Mouse (Mus musculus) cortical plate, adult 2 months (tissue): Measurements from ENCODE around the gene Gm1043. TPM values are rescaled to one million over a fixed set of nuclear protein-coding genes. Genes with fewer than 3 reads are reported as not detected.

ENCODE experiments used
- H3K27ac ChIP-seq: fragments of 200-500 bp; 2 replicates; pipeline ENCODE4 v1.5.1; 2012; ENCODE audit warnings: low read length, control low read depth, inconsistent platforms; ENCODE audit not compliant: insufficient read depth
- H3K4me1 ChIP-seq: fragments of 200-500 bp; 2 replicates; pipeline ENCODE4 v1.6.1; 2011; ENCODE audit warnings: low read length; ENCODE audit not compliant: control insufficient read depth, insufficient read depth
- H3K4me3 ChIP-seq: fragments of 200-500 bp; 2 replicates; pipeline ENCODE4 v1.5.1; 2011; ENCODE audit warnings: mild to moderate bottlenecking, low read length, control low read depth; ENCODE audit not compliant: insufficient read depth
- CTCF ChIP-seq: fragments of 200-500 bp; IDR thresholded peaks from 2 replicates; pipeline ENCODE4 v1.5.1; 2011; ENCODE audit warnings: mild to moderate bottlenecking, control low read depth, low read length; ENCODE audit not compliant: insufficient read depth; ENCODE audit errors: extremely low read depth
- POLR2A ChIP-seq: fragments of 200-500 bp; IDR thresholded peaks from 2 replicates; pipeline ENCODE4 v1.6.1; 2011; ENCODE audit warnings: mild to moderate bottlenecking, low read length, control low read depth; ENCODE audit not compliant: insufficient read depth; ENCODE audit errors: extremely low read depth
- polyA plus RNA-seq: library from polyadenylated mRNA; depleted of rRNA; stranded (reverse); fragments of >200 nt; gene quantifications from 2 replicates; pipeline ENCODE4 v1.2.3, GENCODE M21; 2012

Gene Gm1043
- polyA plus RNA-seq, 1 experiment = 20.1 TPM

- peak overlapping the region; percentile 24; the same call in 1 of the 2 replicates for H3K27ac ChIP-seq
- TF ChIP-seq POLR2A (no peak), CTCF (no peak)
- peaks cover 9% of the 10 kb centered on the region for H3K4me1 ChIP-seq
- peak overlapping the region; percentile 94 for H3K4me3 ChIP-seq
These were observed 161.2 kb downstream of the Gm1043 start for GRCm38 (mm10) chr5:37246138-37246910.

GRCm38 (mm10) chr5:37247456-37247855, 162.3 kb downstream of the Gm1043 start:
- Histone ChIP-seq H3K4me1 (peaks cover 15% of the 10 kb centered on the region), H3K4me3 (peak overlapping the region; percentile 94), H3K27ac (no peak overlapping the region)
- TF ChIP-seq POLR2A = no peak
- TF ChIP-seq CTCF = no peak

- TF ChIP-seq POLR2A (no peak), CTCF (no peak)
- Histone ChIP-seq H3K4me1 (peaks cover 22% of the 10 kb centered on the region), H3K27ac (no peak overlapping the region), H3K4me3 (no peak overlapping the region)
These were observed 163.7 kb downstream of the Gm1043 start for GRCm38 (mm10) chr5:37248870-37249269.

- Histone ChIP-seq H3K27ac (no peak overlapping the region), H3K4me1 (peaks cover 38% of the 10 kb centered on the region), H3K4me3 (no peak overlapping the region)
- TF ChIP-seq CTCF (no peak), POLR2A (no peak)
These were observed 166.4 kb downstream of the Gm1043 start for GRCm38 (mm10) chr5:37251596-37251995.

GRCm38 (mm10) chr5:37252101-37252804, 167.1 kb downstream of the Gm1043 start:
- no peak overlapping the region for H3K4me3 ChIP-seq
- TF ChIP-seq POLR2A = no peak
- no peak for TF ChIP-seq CTCF
- H3K4me1 ChIP-seq = peaks cover 42% of the 10 kb centered on the region
- no peak overlapping the region for H3K27ac ChIP-seq

- no peak overlapping the region for H3K4me3 ChIP-seq
- no peak for TF ChIP-seq CTCF
- no peak for TF ChIP-seq POLR2A
- H3K4me1 ChIP-seq = peaks cover 48% of the 10 kb centered on the region
- no peak overlapping the region for H3K27ac ChIP-seq
These were observed 169.4 kb downstream of the Gm1043 start for GRCm38 (mm10) chr5:37254523-37254922.

- Histone ChIP-seq H3K4me1 (peaks cover 43% of the 10 kb centered on the region), H3K4me3 (no peak overlapping the region), H3K27ac (no peak overlapping the region)
- TF ChIP-seq CTCF = no peak
- no peak for TF ChIP-seq POLR2A
These were observed 171.7 kb downstream of the Gm1043 start for GRCm38 (mm10) chr5:37256823-37257222.

- Histone ChIP-seq H3K4me1 (peaks cover 44% of the 10 kb centered on the region), H3K27ac (no peak overlapping the region), H3K4me3 (no peak overlapping the region)
- no peak for TF ChIP-seq CTCF
- no peak for TF ChIP-seq POLR2A
These were observed 172.1 kb downstream of the Gm1043 start for GRCm38 (mm10) chr5:37257243-37257642.

GRCm38 (mm10) chr5:37261734-37262133, 176.6 kb downstream of the Gm1043 start:
- no peak overlapping the region; the same call in 1 of the 2 replicates for H3K27ac ChIP-seq
- H3K4me1 ChIP-seq = peaks cover 28% of the 10 kb centered on the region
- no peak for TF ChIP-seq POLR2A
- TF ChIP-seq CTCF = no peak
- no peak overlapping the region for H3K4me3 ChIP-seq
